Mouse (Mus musculus) large intestine, adult 2 months (tissue): Measurements from ENCODE around the gene Zfp777. TPM values are rescaled to one million over a fixed set of nuclear protein-coding genes. Genes with fewer than 3 reads are reported as not detected.

Source experiments
- polyA plus RNA-seq: library from polyadenylated mRNA; depleted of rRNA; stranded (reverse); fragments of >200 nt; gene quantifications from 2 replicates; pipeline ENCODE4 v1.2.3, GENCODE M21; 2012; rRNA removed

The Zfp777 gene
- polyA plus RNA-seq, 1 experiment, result 11.7 TPM

Other genes starting within 250 kb of the Zfp777 start
- 58.9 and 65.6 TPM in 2 replicates for gene Pdia4, start 235.5 kb downstream of the Zfp777 start, polyA plus RNA-seq
- 0.22 and 0.30 TPM in 2 replicates for gene Zfp786, start 218.0 kb downstream of the Zfp777 start, polyA plus RNA-seq
- 3.5 and 6.4 TPM in 2 replicates for gene Zfp398, start 213.2 kb downstream of the Zfp777 start, polyA plus RNA-seq
- 6.0 and 7.1 TPM in 2 replicates for gene Zfp282, start 171.7 kb downstream of the Zfp777 start, polyA plus RNA-seq
- 7.3 and 8.3 TPM in 2 replicates for gene Zfp212, start 128.4 kb downstream of the Zfp777 start, polyA plus RNA-seq
- gene Zfp956, start 95.5 kb downstream of the Zfp777 start, polyA plus RNA-seq, result 8.2 and 10.7 TPM in 2 replicates
- 11.9 and 18.2 TPM in 2 replicates for gene Zfp746, start 37.7 kb upstream of the Zfp777 start, polyA plus RNA-seq